Mouse (Mus musculus): ENCODE data around the gene Plxnd1.

- TF ChIP-seq CTCF (IDR thresholded peaks at IDR 0.05) = no peak
- no peak for TF ChIP-seq POLR2A (IDR thresholded peaks at IDR 0.05; ENCODE audit: insufficient read depth, low read depth, low read length)
- TF ChIP-seq EP300 (IDR thresholded peaks at IDR 0.05; ENCODE audit: insufficient read depth, low read depth, low read length) = no peak
These were observed 5.2 kb downstream of the Plxnd1 start for GRCm38 (mm10) chr6:115989607-115990006.

Measured in heart, adult 2 months (tissue).